Mouse (Mus musculus): ENCODE measurements at regions not wholly inside any gene's neighbourhood (a gene's known extent, or its start where the extent isn't known, plus 50 kb on each side); places are given as distances from the start of the nearest gene placed in this dataset.

GRCm38 (mm10) chr1:81637357-81637756 is 560.6 kb downstream of the Nyap2 start:
- TF ChIP-seq CTCF (IDR thresholded peaks at IDR 0.05; ENCODE audit: borderline replicate concordance, insufficient read depth, low read length) = no peak
- no peak for TF ChIP-seq POLR2A (IDR thresholded peaks at IDR 0.05; ENCODE audit: low read depth, low read length)
